Mouse (Mus musculus): ENCODE results near the gene Olfr824. TPM values are rescaled to one million over a fixed set of nuclear protein-coding genes. Genes with fewer than 3 reads are reported as not detected.

Gene Olfr824
- polyA plus RNA-seq, 1 experiment from 2014 or later: not detected

GRCm38 (mm10) chr10:130096104-130096503 is 33.7 kb downstream of the Olfr824 start:
- no peaks in the 10 kb centered on the region for H3K9me3 ChIP-seq (replicated peaks; ENCODE audit: low read length)
- no peaks in the 10 kb centered on the region for H3K27me3 ChIP-seq (ENCODE audit: insufficient read depth, low read length)
- no peaks in the 10 kb centered on the region for H3K4me1 ChIP-seq (replicated peaks; ENCODE audit: insufficient read depth, low read length)
- H3K9ac ChIP-seq (ENCODE audit: low read depth, low read length): no peak overlapping the region
- H3K36me3 ChIP-seq (ENCODE audit: insufficient read depth, low read length): no peaks in the 10 kb centered on the region
- no peak overlapping the region for H3K27ac ChIP-seq
- no peak overlapping the region for H3K4me2 ChIP-seq (ENCODE audit: low read length)
- H3K4me3 ChIP-seq (replicated peaks; ENCODE audit: low read depth, low read length): no peak overlapping the region
- peak; percentile 68 for TF ChIP-seq CTCF (IDR thresholded peaks at IDR 0.05; ENCODE audit: low read depth)
- DNase-seq (ENCODE audit: low spot score) (peak; percentile 16), ATAC-seq (replicated peaks; ENCODE audit: low FRiP score, low read depth) (no peak)

GRCm38 (mm10) chr10:130092838-130093440 is 36.9 kb downstream of the Olfr824 start:
- Histone ChIP-seq H3K4me3 (replicated peaks; ENCODE audit: low read depth, low read length) (no peak overlapping the region), H3K4me2 (ENCODE audit: low read length) (no peak overlapping the region), H3K36me3 (ENCODE audit: insufficient read depth, low read length) (no peaks in the 10 kb centered on the region), H3K4me1 (replicated peaks; ENCODE audit: insufficient read depth, low read length) (no peaks in the 10 kb centered on the region), H3K27ac (no peak overlapping the region), H3K27me3 (ENCODE audit: insufficient read depth, low read length) (no peaks in the 10 kb centered on the region), H3K9me3 (replicated peaks; ENCODE audit: low read length) (no peaks in the 10 kb centered on the region), H3K9ac (ENCODE audit: low read depth, low read length) (no peak overlapping the region)
- DNase-seq (ENCODE audit: low spot score) (peak; percentile 74), ATAC-seq (replicated peaks; ENCODE audit: low FRiP score, low read depth) (peak; percentile 69; the same call in 1 of the 2 replicates)
- TF ChIP-seq CTCF (IDR thresholded peaks at IDR 0.05; ENCODE audit: low read depth): peak; percentile 75
- 16% methylated on average over 5 of the region's 5 CpGs for WGBS

Other genes with a start within 250 kb of the Olfr824 start
- gene Olfr815, start 224.1 kb downstream of the Olfr824 start, polyA plus RNA-seq (2015; fragmentation: Nextera tagmentation; extraction: Ambion mirVana): not detected in 2 replicates
- gene Olfr816, start 214.4 kb downstream of the Olfr824 start, polyA plus RNA-seq (2015; fragmentation: Nextera tagmentation; extraction: Ambion mirVana): not detected in 2 replicates
- gene Olfr818, start 180.9 kb downstream of the Olfr824 start, polyA plus RNA-seq (2015; fragmentation: Nextera tagmentation; extraction: Ambion mirVana): not detected in 2 replicates
- gene Olfr819, start 162.7 kb downstream of the Olfr824 start, polyA plus RNA-seq (2015; fragmentation: Nextera tagmentation; extraction: Ambion mirVana): not detected in 2 replicates
- not detected in 2 replicates for gene Olfr247, start 153.9 kb downstream of the Olfr824 start, polyA plus RNA-seq (2015; fragmentation: Nextera tagmentation; extraction: Ambion mirVana)
- not detected in 2 replicates for gene Gm10310, start 144.9 kb downstream of the Olfr824 start, polyA plus RNA-seq (2015; fragmentation: Nextera tagmentation; extraction: Ambion mirVana)
- not detected in 2 replicates for gene Olfr820, start 117.4 kb downstream of the Olfr824 start, polyA plus RNA-seq (2015; fragmentation: Nextera tagmentation; extraction: Ambion mirVana)
- not detected in 2 replicates for gene Olfr821, start 99.7 kb downstream of the Olfr824 start, polyA plus RNA-seq (2015; fragmentation: Nextera tagmentation; extraction: Ambion mirVana)
- gene Olfr822, start 58.8 kb downstream of the Olfr824 start, polyA plus RNA-seq (2015; fragmentation: Nextera tagmentation; extraction: Ambion mirVana): not detected in 2 replicates
- not detected in 2 replicates for gene Olfr823, start 14.6 kb downstream of the Olfr824 start, polyA plus RNA-seq (2015; fragmentation: Nextera tagmentation; extraction: Ambion mirVana)
- gene Olfr825, start 36.8 kb upstream of the Olfr824 start, polyA plus RNA-seq (2015; fragmentation: Nextera tagmentation; extraction: Ambion mirVana): not detected in 2 replicates
- gene Olfr826, start 54.2 kb upstream of the Olfr824 start, polyA plus RNA-seq (2015; fragmentation: Nextera tagmentation; extraction: Ambion mirVana): not detected in 2 replicates
- gene Olfr827, start 84.4 kb upstream of the Olfr824 start, polyA plus RNA-seq (2015; fragmentation: Nextera tagmentation; extraction: Ambion mirVana): not detected in 2 replicates
- gene Neurod4, start 150.2 kb upstream of the Olfr824 start, polyA plus RNA-seq (2015; fragmentation: Nextera tagmentation; extraction: Ambion mirVana): not detected in 2 replicates
- gene Tespa1, start 192.9 kb upstream of the Olfr824 start, polyA plus RNA-seq (2015; fragmentation: Nextera tagmentation; extraction: Ambion mirVana): 0.14 TPM in 1 of 2 replicates, not detected in the other

Data from kidney, postnatal 0 days (tissue).